Mouse (Mus musculus): ENCODE measurements around the gene Hmgxb4. TPM values are rescaled to one million over a fixed set of nuclear protein-coding genes. Genes with fewer than 3 reads are reported as not detected.

Hmgxb4 gene
- polyA plus RNA-seq, 1 experiment from 2014 or later: 30.8 TPM

GRCm38 (mm10) chr8:75025809-75026208, 32.7 kb downstream of the Hmgxb4 start:
- Histone ChIP-seq H3K27me3 (replicated peaks) (no peaks in the 10 kb centered on the region), H3K4me1 (no peaks in the 10 kb centered on the region), H3K4me2 (replicated peaks) (no peak overlapping the region), H3K27ac (no peak overlapping the region), H3K36me3 (peaks cover 77% of the 10 kb centered on the region), H3K9ac (no peak overlapping the region), H3K4me3 (no peak overlapping the region), H3K9me3 (no peaks in the 10 kb centered on the region)
- no peak for ATAC-seq (ENCODE audit: low FRiP score, low read depth)
- WGBS: 94% methylated on average over 4 of the region's 4 CpGs

DNA sequence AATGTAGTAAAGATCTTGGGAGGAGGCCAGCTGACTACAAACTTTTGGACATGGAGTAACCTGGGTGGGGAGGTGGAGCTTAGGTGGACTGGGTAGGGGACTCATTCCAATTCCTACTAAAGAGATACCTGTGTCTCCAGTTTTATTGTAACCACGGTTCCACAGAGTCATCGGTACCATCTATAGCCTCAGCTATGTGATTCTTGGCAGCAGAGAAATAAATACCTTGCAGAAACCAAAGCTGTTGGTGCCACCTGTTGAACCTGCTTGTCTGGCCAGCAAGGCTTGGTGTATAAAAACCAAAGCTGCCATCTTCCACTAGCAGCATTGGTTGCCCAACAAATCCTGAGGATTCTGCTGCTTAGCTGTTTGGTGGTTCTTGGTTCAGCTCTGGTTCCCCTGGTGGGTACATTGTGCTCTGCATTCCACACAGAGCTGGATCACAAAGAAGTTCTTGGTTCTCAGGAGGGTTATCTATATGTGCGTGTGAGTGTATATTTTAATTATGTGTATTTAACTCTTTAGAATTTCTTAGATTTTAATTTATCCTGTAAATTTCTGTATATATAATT, 37.4 kb downstream of the Hmgxb4 start:
- WGBS: 94% methylated on average over 3 of the region's 3 CpGs
- Histone ChIP-seq H3K9me3 (no peaks in the 10 kb centered on the region), H3K4me3 (no peak overlapping the region), H3K27me3 (replicated peaks) (no peaks in the 10 kb centered on the region), H3K36me3 (peaks cover 35% of the 10 kb centered on the region), H3K4me1 (peaks cover 4% of the 10 kb centered on the region; the same call in 1 of the 2 replicates), H3K4me2 (replicated peaks) (no peak overlapping the region), H3K9ac (no peak overlapping the region), H3K27ac (no peak overlapping the region)
- no peak for ATAC-seq (ENCODE audit: low FRiP score, low read depth)

- Histone ChIP-seq H3K4me2 (replicated peaks) (peak overlapping the region; percentile 74), H3K4me3 (peak overlapping the region; percentile 58), H3K9me3 (no peaks in the 10 kb centered on the region), H3K36me3 (peaks cover 18% of the 10 kb centered on the region), H3K4me1 (peaks cover 4% of the 10 kb centered on the region; the same call in 1 of the 2 replicates), H3K27ac (no peak overlapping the region), H3K27me3 (replicated peaks) (no peaks in the 10 kb centered on the region), H3K9ac (no peak overlapping the region)
- WGBS: 71% methylated on average over 5 of the region's 5 CpGs
- ATAC-seq (ENCODE audit: low FRiP score, low read depth): no peak
Measured at GRCm38 (mm10) chr8:75032961-75033360, 39.8 kb downstream of the Hmgxb4 start.

GRCm38 (mm10) chr8:75033511-75034243, 40.5 kb downstream of the Hmgxb4 start, which contains the start of gene Tom1:
Gene Tom1 (plus strand): TSS chr8:75033705.
- H3K9ac ChIP-seq: peak within 1 kb of the TSS; percentile 42
- H3K4me1 ChIP-seq: peaks cover 4% of the 10 kb centered on the region; the same call in 1 of the 2 replicates
- no peak within 1 kb of the TSS for H3K27ac ChIP-seq
- peak; percentile 99 for ATAC-seq (ENCODE audit: low FRiP score, low read depth)
- H3K36me3 ChIP-seq: peaks cover 12% of the 10 kb centered on the region
- H3K27me3 ChIP-seq (replicated peaks): no peaks in the 10 kb centered on the region
- under 1% methylated on average over 62 of the region's 62 CpGs for WGBS
- H3K9me3 ChIP-seq: no peaks in the 10 kb centered on the region
- peak within 1 kb of the TSS; percentile 58 for H3K4me3 ChIP-seq
- H3K4me2 ChIP-seq (replicated peaks): peak within 1 kb of the TSS; percentile 74

- peak overlapping the region; percentile 74 for H3K4me2 ChIP-seq (replicated peaks)
- no peaks in the 10 kb centered on the region for H3K9me3 ChIP-seq
- WGBS: 2% methylated on average over 17 of the region's 17 CpGs
- H3K4me1 ChIP-seq: peaks cover 4% of the 10 kb centered on the region; the same call in 1 of the 2 replicates
- peaks cover 6% of the 10 kb centered on the region for H3K36me3 ChIP-seq
- no peak for ATAC-seq (ENCODE audit: low FRiP score, low read depth)
- H3K4me3 ChIP-seq: peak overlapping the region; percentile 58
- H3K27ac ChIP-seq: no peak overlapping the region
- no peaks in the 10 kb centered on the region for H3K27me3 ChIP-seq (replicated peaks)
- peak overlapping the region; percentile 42 for H3K9ac ChIP-seq
Measured at GRCm38 (mm10) chr8:75034285-75034684, 41.1 kb downstream of the Hmgxb4 start.

GRCm38 (mm10) chr8:75035640-75036039, 42.5 kb downstream of the Hmgxb4 start:
- H3K27ac ChIP-seq: no peak overlapping the region
- ATAC-seq (ENCODE audit: low FRiP score, low read depth): no peak
- H3K9ac ChIP-seq: no peak overlapping the region
- no peaks in the 10 kb centered on the region for H3K9me3 ChIP-seq
- no peak overlapping the region for H3K4me2 ChIP-seq (replicated peaks)
- H3K36me3 ChIP-seq: no peaks in the 10 kb centered on the region
- H3K4me3 ChIP-seq: no peak overlapping the region
- H3K27me3 ChIP-seq (replicated peaks): no peaks in the 10 kb centered on the region
- peaks cover 4% of the 10 kb centered on the region; the same call in 1 of the 2 replicates for H3K4me1 ChIP-seq

DNA sequence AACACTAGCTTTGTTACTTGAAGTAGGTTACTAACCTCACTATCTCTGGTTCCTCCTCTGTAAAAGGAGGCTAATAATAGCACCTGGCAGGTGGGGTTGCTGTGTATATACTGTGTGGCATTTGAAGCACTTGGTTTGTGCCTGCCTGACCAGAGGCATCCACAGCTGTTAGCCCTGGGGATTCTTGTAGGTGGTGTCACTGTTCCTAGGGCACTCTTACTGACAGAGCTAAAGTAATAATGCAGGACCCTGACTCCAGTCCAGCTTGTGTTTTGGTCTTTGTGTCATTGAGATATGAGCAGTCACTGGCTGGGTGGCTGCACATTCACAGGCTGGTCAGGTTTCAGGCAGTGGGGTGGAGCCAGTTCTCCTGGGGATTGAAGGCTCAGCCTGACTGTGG, 45.3 kb downstream of the Hmgxb4 start:
- H3K27ac ChIP-seq: no peak overlapping the region
- H3K36me3 ChIP-seq: no peaks in the 10 kb centered on the region
- no peak overlapping the region for H3K9ac ChIP-seq
- no peaks in the 10 kb centered on the region for H3K9me3 ChIP-seq
- H3K27me3 ChIP-seq (replicated peaks): no peaks in the 10 kb centered on the region
- ATAC-seq (ENCODE audit: low FRiP score, low read depth): no peak
- H3K4me2 ChIP-seq (replicated peaks): no peak overlapping the region
- peaks cover 4% of the 10 kb centered on the region; the same call in 1 of the 2 replicates for H3K4me1 ChIP-seq
- H3K4me3 ChIP-seq: no peak overlapping the region

DNA sequence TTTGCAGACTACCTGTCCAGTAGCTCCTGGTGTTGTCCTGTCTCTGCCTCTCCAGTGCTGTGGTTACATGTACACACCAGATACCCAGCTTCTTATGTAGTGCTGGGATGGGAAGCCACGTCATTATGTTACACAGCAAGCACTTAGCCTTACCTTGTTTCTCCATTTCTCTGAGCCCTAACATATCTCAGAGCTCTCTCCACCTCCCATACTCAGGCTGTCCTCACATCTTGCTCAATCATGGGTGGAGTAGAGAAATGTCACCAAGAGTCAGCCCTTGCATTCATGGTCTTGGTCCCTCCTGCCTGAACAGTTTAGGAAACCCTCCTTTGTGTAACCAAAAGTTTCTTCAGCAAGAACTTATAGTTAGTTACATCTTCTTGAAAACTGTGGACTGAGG, 46.6 kb downstream of the Hmgxb4 start:
- Histone ChIP-seq H3K4me2 (replicated peaks) (no peak overlapping the region), H3K4me3 (no peak overlapping the region), H3K27ac (no peak overlapping the region), H3K9me3 (no peaks in the 10 kb centered on the region), H3K36me3 (no peaks in the 10 kb centered on the region), H3K9ac (no peak overlapping the region), H3K4me1 (no peaks in the 10 kb centered on the region), H3K27me3 (replicated peaks) (no peaks in the 10 kb centered on the region)
- 83% methylated on average over 1 of the region's 1 CpGs for WGBS
- no peak for ATAC-seq (ENCODE audit: low FRiP score, low read depth)

GRCm38 (mm10) chr8:75042171-75042570, 49.0 kb downstream of the Hmgxb4 start:
- Histone ChIP-seq H3K9ac (no peak overlapping the region), H3K27me3 (replicated peaks) (no peaks in the 10 kb centered on the region), H3K4me1 (no peaks in the 10 kb centered on the region), H3K4me3 (no peak overlapping the region), H3K4me2 (replicated peaks) (no peak overlapping the region), H3K36me3 (no peaks in the 10 kb centered on the region), H3K27ac (no peak overlapping the region), H3K9me3 (no peaks in the 10 kb centered on the region)
- 85% methylated on average over 2 of the region's 2 CpGs for WGBS
- no peak for ATAC-seq (ENCODE audit: low FRiP score, low read depth)

DNA sequence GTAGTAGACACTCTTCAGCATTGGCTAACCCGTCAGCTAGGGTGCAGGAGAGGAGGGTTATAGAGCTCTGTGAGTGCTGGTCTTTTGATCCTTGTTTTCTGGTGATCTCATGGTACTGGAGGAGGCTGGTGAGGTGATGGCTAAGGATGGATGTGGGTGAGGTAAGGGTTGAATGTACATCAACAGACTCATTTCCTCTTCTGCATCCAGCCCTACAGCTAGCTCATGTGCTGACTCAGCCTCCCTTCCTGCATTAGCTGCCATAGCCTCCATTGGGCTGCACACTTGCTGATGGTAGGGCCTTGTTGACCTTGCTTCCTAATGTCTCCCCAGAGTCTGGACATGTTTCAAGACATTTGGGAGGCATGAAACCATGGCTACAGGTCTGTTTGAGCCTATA, 49.8 kb downstream of the Hmgxb4 start:
- WGBS: 89% methylated on average over 1 of the region's 1 CpGs
- no peak overlapping the region for H3K27ac ChIP-seq
- no peaks in the 10 kb centered on the region for H3K27me3 ChIP-seq (replicated peaks)
- no peak overlapping the region for H3K4me2 ChIP-seq (replicated peaks)
- no peak for ATAC-seq (ENCODE audit: low FRiP score, low read depth)
- H3K4me3 ChIP-seq: no peak overlapping the region
- no peaks in the 10 kb centered on the region for H3K4me1 ChIP-seq
- no peak overlapping the region for H3K9ac ChIP-seq
- no peaks in the 10 kb centered on the region for H3K9me3 ChIP-seq
- no peaks in the 10 kb centered on the region for H3K36me3 ChIP-seq

DNA sequence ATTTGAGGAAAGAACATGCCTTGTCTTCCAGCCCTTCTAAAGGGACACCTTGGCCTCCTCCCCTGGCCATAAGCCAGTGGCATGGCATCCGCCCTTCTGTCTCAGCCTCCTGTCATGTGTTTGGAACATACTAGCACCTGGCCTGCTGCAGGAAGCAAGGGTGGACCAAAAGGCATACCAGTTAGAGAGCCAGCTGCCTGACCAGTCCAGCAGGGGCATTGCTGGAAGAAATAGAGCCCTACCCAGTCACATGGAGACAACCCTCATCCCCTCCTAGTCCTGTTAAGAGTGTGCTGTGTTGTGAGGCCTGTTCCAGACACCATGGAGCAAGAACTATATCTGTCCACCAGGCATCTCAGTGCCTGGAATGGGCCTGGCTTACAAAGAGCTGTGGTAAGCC, 53.1 kb downstream of the Hmgxb4 start:
- Histone ChIP-seq H3K4me3 (no peak overlapping the region), H3K27me3 (replicated peaks) (no peaks in the 10 kb centered on the region), H3K4me1 (no peaks in the 10 kb centered on the region), H3K36me3 (no peaks in the 10 kb centered on the region), H3K27ac (no peak overlapping the region), H3K4me2 (replicated peaks) (no peak overlapping the region), H3K9ac (no peak overlapping the region), H3K9me3 (no peaks in the 10 kb centered on the region)
- ATAC-seq (ENCODE audit: low FRiP score, low read depth): no peak
- 78% methylated on average over 1 of the region's 1 CpGs for WGBS

DNA sequence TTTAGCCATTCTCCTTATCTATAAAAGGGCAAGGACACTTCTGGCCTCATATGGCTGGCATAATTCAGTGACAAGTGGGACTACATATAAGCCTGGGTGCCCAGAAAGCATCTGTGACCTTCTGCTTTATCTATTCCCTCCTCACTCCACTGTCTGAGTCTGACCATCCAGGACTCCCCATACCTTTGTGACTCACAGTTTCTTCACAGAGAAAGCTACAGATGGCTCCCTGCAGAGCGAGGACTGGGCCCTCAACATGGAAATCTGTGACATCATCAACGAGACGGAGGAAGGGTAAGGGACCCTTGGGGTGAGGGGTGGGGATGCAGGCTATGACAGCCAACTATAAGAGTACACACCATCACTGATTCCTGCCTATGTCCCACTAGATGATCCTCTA, 54.6 kb downstream of the Hmgxb4 start:
- WGBS: 89% methylated on average over 3 of the region's 3 CpGs
- Histone ChIP-seq H3K4me3 (no peak overlapping the region), H3K36me3 (no peaks in the 10 kb centered on the region), H3K27me3 (replicated peaks) (no peaks in the 10 kb centered on the region), H3K9ac (no peak overlapping the region), H3K4me2 (replicated peaks) (no peak overlapping the region), H3K27ac (no peak overlapping the region), H3K4me1 (no peaks in the 10 kb centered on the region), H3K9me3 (no peaks in the 10 kb centered on the region)
- no peak for ATAC-seq (ENCODE audit: low FRiP score, low read depth)

DNA sequence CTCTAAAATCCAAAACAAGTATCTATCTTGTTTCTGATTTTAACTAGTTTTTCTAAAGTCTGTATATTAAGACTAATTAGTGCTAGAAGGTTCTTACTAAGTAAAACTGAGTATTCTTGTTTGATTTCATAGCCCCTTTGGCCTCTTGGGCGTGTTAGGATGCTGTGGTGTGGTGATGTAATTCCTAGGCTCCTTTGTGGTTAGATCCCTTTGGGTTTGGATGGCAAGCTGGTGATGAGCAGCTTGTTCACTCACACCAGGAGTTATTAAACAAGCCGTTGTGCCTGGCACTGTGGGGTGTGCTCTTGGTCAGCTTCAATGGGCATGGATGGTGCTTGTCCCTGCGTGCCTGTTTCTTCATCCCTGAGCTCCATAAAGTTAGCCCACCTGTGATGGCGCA, 60.2 kb downstream of the Hmgxb4 start:
- H3K9ac ChIP-seq: no peak overlapping the region
- H3K27ac ChIP-seq: no peak overlapping the region
- no peak overlapping the region for H3K4me2 ChIP-seq (replicated peaks)
- no peaks in the 10 kb centered on the region for H3K4me1 ChIP-seq
- no peaks in the 10 kb centered on the region for H3K27me3 ChIP-seq (replicated peaks)
- 89% methylated on average over 4 of the region's 4 CpGs for WGBS
- no peaks in the 10 kb centered on the region for H3K9me3 ChIP-seq
- ATAC-seq (ENCODE audit: low FRiP score, low read depth): no peak
- no peak overlapping the region for H3K4me3 ChIP-seq
- H3K36me3 ChIP-seq: 0 out of 2 replicates have a peak, but pooled peaks cover 2% of the 10 kb centered on the region
